Mouse (Mus musculus) naive thymus-derived CD4-positive, alpha-beta T cell, adult 2 months (primary cell): ENCODE measurements around the gene Nudt15.

ENCODE experiments used
- DNase-seq: peaks from one replicate; pipeline ENCODE4 v3.0.0-alpha.2; 2011; ENCODE audit warnings: low read depth

The Nudt15 gene

GRCm38 (mm10) chr14:73470593-73470992, 77.4 kb downstream of the Nudt15 start:
- no peak for DNase-seq

- DNase-seq = no peak
Observed at GRCm38 (mm10) chr14:73469506-73469905, 78.5 kb downstream of the Nudt15 start.
